Mouse (Mus musculus) kidney, embryonic 16.5 days (tissue): ENCODE data around the gene Per2. TPM values are rescaled to one million over a fixed set of nuclear protein-coding genes. Genes with fewer than 3 reads are reported as not detected.
A peak's percentile ranks its signal among the peaks of the same experiment; 100 is the strongest.

Experiments used
- ATAC-seq: fragments of 200-750 bp; cut with Nextera tagmentation; 2 replicates; pipeline ENCODE4 v1.8.0; 2017; ENCODE audit warnings: moderate TSS enrichment; ENCODE audit not compliant: low FRiP score, low TSS enrichment
- H3K27ac ChIP-seq: fragments of 300-500 bp; sonication (generic); 2 replicates; pipeline ENCODE4 v1.5.1; 2014; ENCODE audit warnings: low read length
- H3K27me3 ChIP-seq: fragments of 300-500 bp; sonication (generic); 2 replicates; pipeline ENCODE4 v1.6.1; 2014; ENCODE audit warnings: low read length, control low read depth, mixed read lengths; ENCODE audit not compliant: insufficient read depth
- H3K36me3 ChIP-seq: fragments of 300-500 bp; sonication (generic); 2 replicates; pipeline ENCODE4 v1.6.1; 2014; ENCODE audit warnings: low read length, control low read depth, mixed read lengths; ENCODE audit not compliant: insufficient read depth
- H3K4me1 ChIP-seq: fragments of 300-500 bp; sonication (generic); 2 replicates; pipeline ENCODE4 v1.6.1; 2014; ENCODE audit warnings: low read length, control low read depth, mixed read lengths; ENCODE audit not compliant: insufficient read depth
- H3K4me2 ChIP-seq: fragments of 300-500 bp; sonication (generic); replicated peaks from 2 replicates; pipeline ENCODE4 v1.6.1; 2014; ENCODE audit warnings: low read depth, low read length
- H3K4me3 ChIP-seq: fragments of 300-500 bp; sonication (generic); 2 replicates; pipeline ENCODE4 v1.5.1; 2014; ENCODE audit warnings: mild to moderate bottlenecking, low read length
- H3K9ac ChIP-seq: fragments of 300-500 bp; sonication (generic); replicated peaks from 2 replicates; pipeline ENCODE4 v1.6.1; 2014; ENCODE audit warnings: low read length
- H3K9me3 ChIP-seq: fragments of 300-500 bp; sonication (generic); 2 replicates; pipeline ENCODE4 v1.6.1; 2016; ENCODE audit warnings: low read length, control low read depth
- WGBS: fragments of 180-500 bp; shearing (Covaris S2); extraction: QIAGEN DNeasy Blood & Tissue Kit; methylation state at CpG from one replicate; pipeline ENCODE4 v1.1.7; 2014; 5-methylcytosine and 5-hydroxymethylcytosine counted together
- polyA plus RNA-seq: library from polyadenylated mRNA; unstranded; fragments of >200 nt; fragmentation: Nextera tagmentation; extraction: Ambion mirVana; gene quantifications from 2 replicates; pipeline ENCODE4 v1.2.1, GENCODE M21; 2015

Gene Per2
- polyA plus RNA-seq, 1 experiment from 2014 or later: 4.2 TPM

- Histone ChIP-seq H3K9ac (no peak overlapping the region), H3K4me2 (no peak overlapping the region), H3K36me3 (no peaks in the 10 kb centered on the region), H3K4me3 (no peak overlapping the region), H3K4me1 (peaks cover 39% of the 10 kb centered on the region), H3K27ac (no peak overlapping the region), H3K9me3 (no peaks in the 10 kb centered on the region), H3K27me3 (no peaks in the 10 kb centered on the region)
- no peak for ATAC-seq
- 57% methylated on average over 4 of the region's 4 CpGs for WGBS
Measured at GRCm38 (mm10) chr1:91460564-91460963, 1.4 kb upstream of the Per2 start.

- Histone ChIP-seq H3K9me3 (no peaks in the 10 kb centered on the region), H3K27ac (peak overlapping the region; percentile 36; the same call in 1 of the 2 replicates), H3K9ac (peak overlapping the region; percentile 66; the same call in 1 of the 2 replicates), H3K36me3 (no peaks in the 10 kb centered on the region), H3K4me2 (peak overlapping the region; percentile 85), H3K27me3 (no peaks in the 10 kb centered on the region), H3K4me1 (peaks cover 43% of the 10 kb centered on the region), H3K4me3 (peak overlapping the region; percentile 82)
- 32% methylated on average over 7 of the region's 7 CpGs for WGBS
- ATAC-seq: no peak
Measured at GRCm38 (mm10) chr1:91460069-91460468, 945 bp upstream of the Per2 start.

- Histone ChIP-seq H3K4me1 (peaks cover 55% of the 10 kb centered on the region), H3K27me3 (no peaks in the 10 kb centered on the region)
Measured at GRCm38 (mm10) chr1:91458223-91458861, 782 bp downstream of the Per2 start.

GRCm38 (mm10) chr1:91457698-91458097 is 1.4 kb downstream of the Per2 start:
- WGBS: 53% methylated on average over 5 of the region's 5 CpGs
- Histone ChIP-seq H3K36me3 (no peaks in the 10 kb centered on the region), H3K9me3 (no peaks in the 10 kb centered on the region), H3K9ac (peak overlapping the region; percentile 77), H3K4me3 (0 out of 2 replicates have a peak overlapping the region, but pooled peaks have one; percentile 82), H3K4me1 (peaks cover 55% of the 10 kb centered on the region), H3K4me2 (peak overlapping the region; percentile 85; the same call in 1 of the 2 replicates), H3K27me3 (no peaks in the 10 kb centered on the region), H3K27ac (peak overlapping the region; percentile 7; the same call in 1 of the 2 replicates)
- ATAC-seq: no peak

More at GRCm38 (mm10) chr1:91458223-91458861, 782 bp downstream of the Per2 start:
- Histone ChIP-seq H3K4me2 (peak overlapping the region; percentile 85), H3K27ac (peak overlapping the region; percentile 7; the same call in 1 of the 2 replicates), H3K36me3 (no peaks in the 10 kb centered on the region), H3K4me3 (peak overlapping the region; percentile 82), H3K9ac (peak overlapping the region; percentile 77), H3K9me3 (no peaks in the 10 kb centered on the region)
- 11% methylated on average over 8 of the region's 8 CpGs for WGBS
- ATAC-seq: peak; percentile 4; the same call in 1 of the 2 replicates

GRCm38 (mm10) chr1:91457116-91457515 is 2.0 kb downstream of the Per2 start:
- no peaks in the 10 kb centered on the region for H3K9me3 ChIP-seq
- peaks cover 60% of the 10 kb centered on the region for H3K4me1 ChIP-seq
- no peak for ATAC-seq
- H3K36me3 ChIP-seq: no peaks in the 10 kb centered on the region
- no peak overlapping the region; the same call in none of the 2 replicates for H3K9ac ChIP-seq
- no peak overlapping the region for H3K4me3 ChIP-seq
- WGBS: 92% methylated on average over 4 of the region's 4 CpGs
- H3K27ac ChIP-seq: peak overlapping the region; percentile 75
- no peaks in the 10 kb centered on the region for H3K27me3 ChIP-seq
- H3K4me2 ChIP-seq: no peak overlapping the region

- no peaks in the 10 kb centered on the region for H3K27me3 ChIP-seq
- no peaks in the 10 kb centered on the region for H3K9me3 ChIP-seq
- H3K4me3 ChIP-seq: 0 out of 2 replicates have a peak overlapping the region, but pooled peaks have one; percentile 2
- WGBS: 19% methylated on average over 11 of the region's 11 CpGs
- H3K36me3 ChIP-seq: no peaks in the 10 kb centered on the region
- peak overlapping the region; percentile 27; the same call in 1 of the 2 replicates for H3K9ac ChIP-seq
- H3K4me2 ChIP-seq: peak overlapping the region; percentile 28
- H3K27ac ChIP-seq: peak overlapping the region; percentile 75
- H3K4me1 ChIP-seq: peaks cover 67% of the 10 kb centered on the region
- ATAC-seq: no peak
Measured at GRCm38 (mm10) chr1:91456301-91456801, 2.8 kb downstream of the Per2 start.

- no peaks in the 10 kb centered on the region for H3K9me3 ChIP-seq
- ATAC-seq: no peak
- WGBS: 21% methylated on average over 7 of the region's 7 CpGs
- peaks cover 73% of the 10 kb centered on the region for H3K4me1 ChIP-seq
- peak overlapping the region; percentile 75 for H3K27ac ChIP-seq
- peak overlapping the region; percentile 28 for H3K4me2 ChIP-seq
- no peaks in the 10 kb centered on the region for H3K36me3 ChIP-seq
- peak overlapping the region; percentile 27; the same call in 1 of the 2 replicates for H3K9ac ChIP-seq
- no peaks in the 10 kb centered on the region for H3K27me3 ChIP-seq
- no peak overlapping the region for H3K4me3 ChIP-seq
Measured at GRCm38 (mm10) chr1:91455661-91456161, 3.4 kb downstream of the Per2 start.

GRCm38 (mm10) chr1:91454927-91455326 is 4.2 kb downstream of the Per2 start:
- Histone ChIP-seq H3K4me3 (no peak overlapping the region), H3K36me3 (no peaks in the 10 kb centered on the region), H3K4me1 (peaks cover 68% of the 10 kb centered on the region), H3K9ac (no peak overlapping the region), H3K27me3 (no peaks in the 10 kb centered on the region), H3K9me3 (no peaks in the 10 kb centered on the region), H3K4me2 (no peak overlapping the region), H3K27ac (peak overlapping the region; percentile 75)
- 86% methylated on average over 3 of the region's 3 CpGs for WGBS
- no peak for ATAC-seq

GRCm38 (mm10) chr1:91454366-91454765 is 4.8 kb downstream of the Per2 start:
- Histone ChIP-seq H3K9ac (no peak overlapping the region), H3K27me3 (no peaks in the 10 kb centered on the region), H3K4me1 (peaks cover 64% of the 10 kb centered on the region), H3K4me3 (no peak overlapping the region), H3K36me3 (no peaks in the 10 kb centered on the region), H3K4me2 (no peak overlapping the region), H3K9me3 (no peaks in the 10 kb centered on the region), H3K27ac (peak overlapping the region; percentile 75; the same call in 1 of the 2 replicates)
- WGBS: 70% methylated on average over 3 of the region's 3 CpGs
- ATAC-seq: no peak

GRCm38 (mm10) chr1:91453932-91454331 is 5.2 kb downstream of the Per2 start:
- Histone ChIP-seq H3K4me3 (no peak overlapping the region), H3K9ac (no peak overlapping the region), H3K4me1 (peaks cover 64% of the 10 kb centered on the region), H3K9me3 (no peaks in the 10 kb centered on the region), H3K36me3 (peaks cover 4% of the 10 kb centered on the region; the same call in 1 of the 2 replicates), H3K4me2 (no peak overlapping the region), H3K27ac (no peak overlapping the region), H3K27me3 (no peaks in the 10 kb centered on the region)
- 77% methylated on average over 9 of the region's 9 CpGs for WGBS
- no peak for ATAC-seq
